Mouse (Mus musculus) E14TG2a.4 (cell line): ENCODE measurements around the gene 2310007B03Rik.

Experiments
- CTCF ChIP-seq: conservative IDR thresholded peaks from 2 replicates; pipeline ENCODE4 v1.5.1; 2014; ENCODE audit warnings: low read length
- NANOG ChIP-seq: IDR thresholded peaks from 2 replicates; pipeline ENCODE4 v1.6.1; 2014; ENCODE audit warnings: borderline replicate concordance, low read length, mixed read lengths
- POU5F1 ChIP-seq: IDR thresholded peaks from 2 replicates; pipeline ENCODE4 v1.6.1; 2014; ENCODE audit warnings: low read length, borderline replicate concordance

DNA sequence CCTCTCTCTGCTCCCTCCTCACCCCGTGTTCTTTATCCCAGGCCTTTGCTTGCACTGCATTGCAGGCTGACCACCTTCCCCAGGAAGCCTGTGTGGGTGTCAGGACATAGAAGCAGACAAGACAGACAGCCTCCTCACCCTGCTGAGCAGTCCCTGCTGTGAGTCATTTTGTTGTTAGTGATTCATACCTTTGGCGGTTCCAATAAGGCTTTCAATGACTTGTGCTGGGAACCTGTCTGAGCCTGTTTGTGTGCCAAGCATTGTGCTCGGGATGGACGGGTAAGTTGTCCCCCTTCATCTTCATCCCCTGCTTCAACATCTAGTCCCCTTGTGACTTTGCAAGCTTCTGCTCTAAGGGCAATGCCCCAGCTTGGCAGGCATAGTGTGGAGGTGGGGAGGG lies 12.9 kb upstream of the 2310007B03Rik start:
- TF ChIP-seq POU5F1 (no peak), CTCF (no peak), NANOG (no peak)
